Mouse (Mus musculus) thymus, postnatal 10 days (tissue): Measurements from ENCODE around the gene She.
A peak's percentile ranks its signal among the peaks of the same experiment; 100 is the strongest.

Experiments
- DNase-seq, 2 experiments: peaks; one replicate each; pipeline ENCODE4 v3.0.0; 2021; ENCODE audit warnings: low spot score in 2 of 2

She gene

GRCm38 (mm10) chr3:89817056-89817455, 14.1 kb upstream of the She start:
- peak; percentile 10 to 61 for DNase-seq

DNA sequence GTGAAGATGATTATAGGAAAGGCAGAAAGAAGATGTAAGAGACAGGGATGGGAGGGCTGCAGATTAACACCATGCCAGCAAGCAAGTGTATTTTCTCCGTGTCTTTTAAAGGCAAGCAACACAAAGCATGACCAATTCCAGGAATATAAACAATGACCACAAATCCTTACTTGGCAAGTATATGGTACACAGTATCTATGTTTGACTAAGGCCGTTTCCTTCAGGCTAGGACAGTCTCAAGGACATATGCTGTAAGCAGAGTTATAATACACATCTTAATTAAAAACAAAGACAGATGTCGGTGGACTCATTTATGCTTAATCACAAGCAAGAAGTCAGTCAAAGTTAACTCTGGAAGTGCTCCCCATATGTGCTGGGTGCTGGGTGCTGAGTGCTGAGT, 12.6 kb upstream of the She start:
- DNase-seq = no peak

- DNase-seq = peak; percentile 12 to 22
Measured at GRCm38 (mm10) chr3:89819897-89820296, 11.3 kb upstream of the She start.

GRCm38 (mm10) chr3:89820311-89821095, 10.7 kb upstream of the She start:
- DNase-seq = no peak

GRCm38 (mm10) chr3:89821096-89821513, 10.1 kb upstream of the She start:
- DNase-seq = no peak

DNA sequence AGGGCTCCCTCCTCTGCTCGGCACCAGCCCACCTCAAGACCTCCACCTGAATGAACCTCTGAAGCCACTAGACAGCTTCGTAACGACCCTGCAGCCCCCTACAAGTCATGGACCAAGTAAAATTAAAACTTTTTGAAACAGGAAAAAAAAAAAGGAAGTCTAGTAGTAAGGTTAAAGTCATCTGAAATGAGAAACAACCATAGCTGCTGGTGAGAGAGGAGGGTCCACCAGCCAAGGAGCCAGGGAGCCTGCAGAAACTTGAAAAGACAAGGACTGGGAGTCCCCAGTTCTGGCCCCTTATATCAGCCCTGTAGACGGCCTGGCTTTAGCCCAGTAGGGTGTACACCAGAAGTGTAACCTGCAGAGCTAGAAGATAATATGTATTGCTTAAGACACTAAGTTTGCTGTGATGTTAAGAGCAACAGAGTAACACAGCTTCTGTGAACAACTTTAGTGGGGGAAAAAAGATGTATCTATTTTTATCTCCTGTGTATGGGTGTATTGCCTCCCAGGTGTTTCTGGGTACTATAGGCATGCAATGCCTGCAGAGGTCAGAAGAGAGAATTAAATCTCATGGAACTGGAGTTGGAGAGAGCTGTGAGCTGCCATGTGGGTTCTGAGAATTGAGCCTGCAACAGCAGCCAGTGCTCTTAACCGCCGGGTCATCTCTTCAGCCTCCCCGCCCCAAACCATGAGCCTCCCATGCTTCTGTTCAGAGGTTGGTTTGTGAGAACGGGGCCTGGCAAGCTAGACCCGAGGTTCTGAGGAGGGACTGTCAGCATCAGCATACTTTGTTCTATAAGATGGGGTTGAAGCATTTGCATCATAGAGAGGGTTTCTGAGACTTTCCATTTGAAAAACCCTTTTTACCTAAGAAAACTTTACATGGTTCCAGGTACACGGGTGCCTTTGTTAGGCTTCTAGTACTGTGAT, 9.4 kb upstream of the She start:
- DNase-seq = no peak

DNA sequence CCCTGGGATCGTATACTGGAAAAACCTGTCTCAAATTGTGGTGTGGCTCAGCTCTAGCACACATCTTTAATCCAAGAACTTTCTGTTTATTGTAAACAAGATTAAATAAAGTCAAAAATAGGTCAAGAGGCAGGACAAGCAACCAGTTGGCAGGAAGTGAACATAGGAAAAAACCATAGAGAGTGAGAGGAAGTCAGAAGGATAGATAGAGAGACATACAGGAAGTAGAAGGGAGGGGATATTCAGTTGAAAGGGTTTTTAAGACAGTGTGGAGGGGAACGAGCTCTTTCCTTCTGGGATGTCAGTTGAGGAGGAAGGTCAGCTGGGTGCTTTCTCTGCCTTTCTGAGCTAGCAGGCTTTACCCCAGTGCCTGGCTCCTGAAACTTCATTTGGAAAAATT, 7.6 kb upstream of the She start:
- DNase-seq = no peak

DNA sequence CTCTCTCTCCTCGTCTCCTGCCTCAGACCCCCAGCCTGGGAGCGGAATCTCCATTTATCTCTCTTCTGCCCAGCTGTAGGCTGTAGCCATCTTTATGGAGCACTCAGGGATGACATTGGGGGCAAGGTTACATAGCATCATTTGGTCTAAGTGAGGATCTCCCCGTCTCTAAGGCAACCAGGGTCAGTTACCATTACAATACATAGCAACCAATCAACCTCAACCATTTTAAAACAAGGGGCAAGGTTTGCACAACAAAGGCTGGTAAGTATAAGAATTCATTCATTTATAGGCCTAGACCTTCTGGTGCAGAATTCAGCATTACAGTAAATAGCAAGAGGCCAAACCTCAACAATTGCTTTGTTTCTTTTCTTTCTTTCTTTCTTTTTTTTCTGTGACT, 4.9 kb upstream of the She start:
- DNase-seq = no peak

DNA sequence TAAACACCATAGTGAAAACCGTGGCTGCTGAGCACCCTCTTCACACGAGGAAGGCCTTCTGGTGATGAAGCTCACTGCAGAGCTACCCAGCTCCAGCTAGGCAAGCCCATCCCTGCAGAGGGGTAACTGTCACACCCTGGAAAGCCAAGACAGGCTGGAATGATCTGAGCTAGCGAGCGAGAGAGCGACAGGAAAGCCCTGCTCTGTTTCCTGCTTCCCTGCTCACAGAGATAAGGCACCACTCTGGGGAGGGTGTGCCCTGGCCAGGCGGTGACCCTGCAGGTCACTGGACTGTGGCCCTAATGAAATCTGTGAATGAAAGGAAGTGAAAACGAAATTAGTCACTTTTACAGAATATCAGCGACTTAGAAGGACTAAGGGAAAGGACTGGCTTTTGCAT, 4.2 kb downstream of the She start:
- DNase-seq = no peak

- peak in 1 of 2 experiments; percentile 55 for DNase-seq
Measured at GRCm38 (mm10) chr3:89842258-89842657, 11.1 kb downstream of the She start.

GRCm38 (mm10) chr3:89843148-89843547, 12.0 kb downstream of the She start:
- no peak for DNase-seq

- no peak for DNase-seq
Measured at GRCm38 (mm10) chr3:89845814-89846213, 14.6 kb downstream of the She start.

- DNase-seq = no peak
Measured at GRCm38 (mm10) chr3:89847126-89847525, 16.0 kb downstream of the She start.

- DNase-seq = no peak
Measured at GRCm38 (mm10) chr3:89847596-89847995, 16.4 kb downstream of the She start.

DNA sequence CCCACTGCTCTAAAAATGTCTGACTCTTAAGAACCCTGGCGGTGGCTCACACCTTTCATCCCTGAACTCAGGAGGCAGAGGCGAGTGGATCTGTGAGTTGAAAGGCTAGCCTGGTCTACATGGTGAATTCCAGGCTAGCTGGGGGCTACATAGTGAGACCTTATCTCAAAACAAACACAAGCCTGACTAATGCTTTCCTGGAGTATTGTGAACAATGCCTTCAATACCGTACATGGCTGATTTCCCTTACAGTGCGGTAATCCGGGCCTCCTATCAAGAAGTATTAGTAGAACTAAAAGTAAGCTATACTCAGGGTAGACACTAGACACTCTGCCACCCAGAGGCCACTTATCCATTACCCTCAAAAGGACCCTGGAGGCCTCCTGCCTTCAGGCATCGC, 16.9 kb downstream of the She start:
- DNase-seq = no peak

DNA sequence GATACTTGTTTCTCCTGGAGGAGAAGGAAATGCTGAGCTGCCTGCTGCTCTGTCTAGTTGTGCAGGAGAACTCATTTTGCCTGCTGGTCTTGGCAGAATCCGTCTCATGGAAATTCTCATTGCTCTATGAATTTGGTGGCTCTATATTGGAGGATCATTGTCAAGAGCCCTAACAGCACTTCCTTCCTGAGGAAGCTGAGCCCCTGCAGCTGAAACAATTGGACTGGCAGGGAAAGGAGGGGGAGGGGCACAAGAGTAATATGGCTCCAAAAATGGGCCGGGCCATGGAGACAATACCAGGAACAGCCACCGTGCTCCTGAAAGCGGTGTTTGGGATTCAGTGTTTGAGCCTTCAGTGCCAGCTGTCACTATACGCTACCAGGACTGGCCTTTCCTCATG, 22.6 kb downstream of the She start:
- DNase-seq = no peak

DNA sequence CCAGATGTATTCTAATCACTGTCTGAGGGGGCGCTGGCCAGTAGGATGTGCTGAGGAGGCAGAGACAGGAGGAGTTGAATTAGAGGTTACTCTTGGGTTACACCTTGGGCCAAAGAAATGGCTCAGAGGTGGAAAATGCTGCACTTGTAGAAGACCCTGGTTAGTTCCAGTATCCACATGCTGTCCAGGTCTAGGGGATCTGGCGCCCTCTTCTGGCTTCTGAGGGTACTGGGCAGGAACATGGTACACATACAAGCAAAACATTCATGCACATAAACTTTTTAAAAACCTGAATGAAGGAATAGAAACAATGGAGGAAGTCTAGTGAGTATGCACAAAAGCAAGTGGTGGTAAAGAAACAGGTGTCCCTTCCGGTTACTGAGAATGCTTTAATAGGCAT, 26.2 kb downstream of the She start:
- DNase-seq = no peak

DNA sequence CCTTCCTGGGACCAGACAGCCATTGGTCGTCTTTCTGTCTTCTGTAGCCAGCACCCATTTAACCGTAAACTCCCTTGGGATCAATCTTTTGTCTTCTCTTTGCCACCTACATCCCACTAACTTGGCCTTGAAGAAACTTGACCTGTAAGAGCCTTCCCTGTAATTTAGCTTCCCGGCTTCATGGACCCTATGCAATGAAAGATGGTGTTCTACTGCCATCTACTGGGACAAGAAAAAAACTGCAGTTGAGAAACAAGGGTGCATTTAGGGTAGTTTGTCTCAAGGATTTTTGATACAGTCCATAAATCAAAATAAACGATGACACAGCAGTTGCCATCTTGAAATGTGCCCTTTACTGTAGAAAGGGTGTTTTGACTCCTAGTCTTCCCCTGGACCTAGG, 27.0 kb downstream of the She start:
- DNase-seq = peak in 1 of 2 experiments; percentile 32

DNA sequence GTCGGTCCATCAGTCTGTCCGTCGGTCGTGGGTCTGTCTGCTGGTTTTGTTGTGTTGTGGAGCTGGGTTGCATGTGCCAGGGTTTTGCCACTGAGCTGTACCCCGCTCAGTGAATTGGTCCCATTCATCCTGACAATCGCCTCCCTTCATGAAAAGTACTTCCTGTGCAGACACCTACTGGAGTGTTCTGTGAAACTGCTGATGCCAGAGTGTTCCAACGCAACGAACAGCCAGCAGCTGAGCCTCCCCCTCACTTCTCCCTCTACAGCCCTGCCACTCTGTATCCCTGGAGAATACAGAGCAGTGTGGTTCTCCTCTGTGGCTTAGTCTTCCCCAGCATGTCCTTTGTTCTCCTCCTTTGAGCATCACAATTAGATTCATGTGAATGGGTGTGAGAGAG, 27.7 kb downstream of the She start:
- DNase-seq = no peak

DNA sequence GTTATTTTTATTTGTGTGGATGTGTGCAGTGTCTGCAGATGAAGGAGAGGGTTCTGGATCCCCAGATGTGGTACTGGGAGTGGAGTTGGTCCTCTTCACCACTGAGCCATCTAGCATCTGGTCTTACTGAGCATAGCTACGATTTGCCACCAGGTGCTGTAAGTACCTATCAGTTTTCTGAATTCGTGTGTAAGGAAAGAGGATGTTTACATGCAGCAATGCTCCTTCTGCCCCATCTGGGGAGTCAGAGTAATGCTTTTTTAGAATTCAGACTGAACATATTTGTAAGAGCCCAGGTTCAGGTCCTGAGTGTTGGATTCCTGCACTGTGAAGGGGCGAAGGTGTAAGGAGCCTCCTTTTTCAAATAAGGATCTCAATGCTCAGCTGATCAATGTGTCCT, 28.8 kb downstream of the She start:
- DNase-seq = no peak

- DNase-seq = no peak
Measured at GRCm38 (mm10) chr3:89860343-89860742, 29.2 kb downstream of the She start.

GRCm38 (mm10) chr3:89861070-89861469, 29.9 kb downstream of the She start:
- DNase-seq = no peak

DNA sequence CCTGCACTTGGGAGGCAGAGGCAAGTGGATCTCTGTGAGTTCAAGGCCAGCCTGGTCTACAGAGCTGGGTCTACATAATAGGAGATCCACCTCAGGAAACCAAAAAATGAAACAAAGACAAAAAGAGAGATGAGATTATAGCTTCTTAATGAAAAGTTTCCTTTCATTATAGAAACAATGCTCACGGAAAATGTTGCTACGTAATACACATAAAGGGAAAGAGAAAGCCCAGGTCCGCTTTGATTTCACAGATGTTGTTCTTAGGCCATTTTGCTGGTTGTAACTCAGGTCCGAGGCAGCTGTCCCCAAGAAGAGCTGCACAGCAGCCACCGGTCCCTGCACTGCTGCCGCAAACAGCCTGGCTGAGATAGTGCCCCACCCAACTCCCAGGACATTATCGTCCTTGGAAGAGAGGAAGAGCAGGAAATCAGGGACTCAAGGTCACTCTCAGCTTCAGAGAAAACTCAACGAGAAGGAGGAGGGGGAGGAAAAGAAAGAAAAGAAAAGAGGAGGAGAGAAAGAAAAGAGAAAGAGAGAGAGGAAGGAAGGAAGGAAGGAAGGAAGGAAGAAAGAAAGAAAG, 31.1 kb downstream of the She start:
- DNase-seq = no peak
